In the genomic region with DNA sequence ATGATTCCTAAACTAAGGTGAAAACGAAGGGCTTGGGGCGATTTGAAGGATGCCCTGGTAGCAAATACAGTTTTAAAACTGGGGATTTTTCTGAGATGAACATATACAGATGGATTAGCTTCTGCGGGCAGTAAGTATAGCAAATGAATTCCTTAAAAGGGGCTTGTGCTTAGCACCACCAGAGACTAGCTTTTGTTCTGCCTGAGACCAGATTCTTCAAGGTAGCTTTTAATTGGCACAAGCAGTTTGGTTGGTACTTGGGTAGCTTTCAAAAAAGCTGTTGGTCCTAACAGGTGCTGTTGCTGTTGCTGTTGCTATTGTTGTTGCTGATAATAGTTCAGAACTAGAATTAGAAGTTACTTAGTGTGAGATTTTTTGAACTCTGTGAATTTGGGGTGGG, we compare ENCODE assay signal across 13 mouse cellular contexts.
A peak's percentile ranks its signal among the peaks of the same experiment; 100 is the strongest.
DNase-seq lines count a peak whose midpoint lies in the region; ATAC-seq lines count a peak whose summit lies in the region.
"Had no signal": no experiment of that assay in that cellular context is flagged by ENCODE, and none has a peak within 500 bp of the region (broad histone marks: within the 10 kb centered on the region; RNA-seq: fewer than 3 reads in every experiment).

No protein-coding gene starts in this region.

- no peak for DNase-seq in forebrain, embryonic 11.5 days (ENCODE audit: low spot score)
- no peak for DNase-seq in forebrain, embryonic 10.5 days (ENCODE audit: extremely low spot score, low spot score)
- DNase-seq in midbrain, embryonic 11.5 days (ENCODE audit: low spot score, missing footprints) = no peak
- no peak for DNase-seq in Muller cell, postnatal 12 days (ENCODE audit: inconsistent ontology term)
- DNase-seq: heart, postnatal 10 days; kidney, adult 8-10 months; retina, postnatal 1 day had no signal

- H3K27ac ChIP-seq in forebrain, embryonic 11.5 days (ENCODE audit: low read depth, low read length) = peak overlapping the region; percentile 21; the same call in 1 of the 2 replicates
- H3K27ac ChIP-seq in forebrain, embryonic 10.5 days = no peak overlapping the region
- H3K27ac ChIP-seq in hindbrain, embryonic 15.5 days (replicated peaks) = peak overlapping the region; percentile 60
- H3K27ac ChIP-seq in hindbrain, embryonic 12.5 days = no peak overlapping the region
- 0 out of 2 replicates have a peak overlapping the region, but pooled peaks have one; percentile 30 for H3K27ac ChIP-seq in midbrain, embryonic 13.5 days
- no peak overlapping the region for H3K27ac ChIP-seq in midbrain, embryonic 11.5 days (ENCODE audit: low read depth, low read length)
- peak overlapping the region; percentile 64 for H3K27ac ChIP-seq in stomach, embryonic 15.5 days
- H3K27ac ChIP-seq: embryonic facial prominence, embryonic 13.5 days; liver, embryonic 14.5 days had no signal

- H3K36me3 ChIP-seq in forebrain, embryonic 11.5 days (ENCODE audit: control insufficient read depth, insufficient read depth, low read length) = no peaks in the 10 kb centered on the region
- H3K36me3 ChIP-seq in forebrain, embryonic 10.5 days (replicated peaks) = no peaks in the 10 kb centered on the region
- H3K36me3 ChIP-seq in hindbrain, embryonic 15.5 days = no peaks in the 10 kb centered on the region
- H3K36me3 ChIP-seq in hindbrain, embryonic 12.5 days = no peaks in the 10 kb centered on the region
- no peaks in the 10 kb centered on the region for H3K36me3 ChIP-seq in midbrain, embryonic 13.5 days
- no peaks in the 10 kb centered on the region for H3K36me3 ChIP-seq in midbrain, embryonic 11.5 days (ENCODE audit: control insufficient read depth, insufficient read depth, low read length)
- no peaks in the 10 kb centered on the region for H3K36me3 ChIP-seq in stomach, embryonic 15.5 days
- H3K36me3 ChIP-seq: embryonic facial prominence, embryonic 13.5 days had no signal

- H3K9me3 ChIP-seq in forebrain, embryonic 11.5 days (ENCODE audit: control insufficient read depth, low read length) = no peaks in the 10 kb centered on the region
- H3K9me3 ChIP-seq in forebrain, embryonic 10.5 days = no peaks in the 10 kb centered on the region
- H3K9me3 ChIP-seq in hindbrain, embryonic 15.5 days = no peaks in the 10 kb centered on the region
- H3K9me3 ChIP-seq in hindbrain, embryonic 12.5 days (replicated peaks) = no peaks in the 10 kb centered on the region
- no peaks in the 10 kb centered on the region for H3K9me3 ChIP-seq in midbrain, embryonic 13.5 days
- H3K9me3 ChIP-seq in midbrain, embryonic 11.5 days (ENCODE audit: control insufficient read depth, low read length) = no peaks in the 10 kb centered on the region
- H3K9me3 ChIP-seq in stomach, embryonic 15.5 days = no peaks in the 10 kb centered on the region
- H3K9me3 ChIP-seq: embryonic facial prominence, embryonic 13.5 days had no signal

- no peaks in the 10 kb centered on the region for H3K27me3 ChIP-seq in forebrain, embryonic 11.5 days (ENCODE audit: control insufficient read depth, insufficient read depth, low read length)
- no peaks in the 10 kb centered on the region for H3K27me3 ChIP-seq in forebrain, embryonic 10.5 days (ENCODE audit: poor library complexity, severe bottlenecking)
- H3K27me3 ChIP-seq in hindbrain, embryonic 15.5 days = no peaks in the 10 kb centered on the region
- H3K27me3 ChIP-seq in hindbrain, embryonic 12.5 days = no peaks in the 10 kb centered on the region
- no peaks in the 10 kb centered on the region for H3K27me3 ChIP-seq in midbrain, embryonic 13.5 days
- no peaks in the 10 kb centered on the region for H3K27me3 ChIP-seq in midbrain, embryonic 11.5 days (ENCODE audit: control insufficient read depth, insufficient read depth, low read length)
- H3K27me3 ChIP-seq in stomach, embryonic 15.5 days (replicated peaks) = no peaks in the 10 kb centered on the region
- H3K27me3 ChIP-seq: embryonic facial prominence, embryonic 13.5 days had no signal

- H3K4me2 ChIP-seq in forebrain, embryonic 11.5 days (ENCODE audit: low read depth, low read length, severe bottlenecking) = no peak overlapping the region
- no peak overlapping the region for H3K4me2 ChIP-seq in hindbrain, embryonic 15.5 days
- no peak overlapping the region for H3K4me2 ChIP-seq in hindbrain, embryonic 12.5 days (replicated peaks)
- no peak overlapping the region for H3K4me2 ChIP-seq in midbrain, embryonic 13.5 days (replicated peaks)
- no peak overlapping the region for H3K4me2 ChIP-seq in midbrain, embryonic 11.5 days
- H3K4me2 ChIP-seq in stomach, embryonic 15.5 days = no peak overlapping the region
- H3K4me2 ChIP-seq: embryonic facial prominence, embryonic 13.5 days had no signal

- WGBS in forebrain, embryonic 11.5 days = 63% methylated on average over 3 of the region's 3 CpGs
- WGBS in forebrain, embryonic 10.5 days = 75% methylated on average over 3 of the region's 3 CpGs
- 76% methylated on average over 3 of the region's 3 CpGs for WGBS in hindbrain, embryonic 15.5 days
- WGBS in hindbrain, embryonic 12.5 days = 87% methylated on average over 3 of the region's 3 CpGs
- 68% methylated on average over 3 of the region's 3 CpGs for WGBS in midbrain, embryonic 13.5 days
- 79% methylated on average over 3 of the region's 3 CpGs for WGBS in midbrain, embryonic 11.5 days
- WGBS in stomach, embryonic 15.5 days = 56% methylated on average over 3 of the region's 3 CpGs

- no peak overlapping the region for H3K4me3 ChIP-seq in forebrain, embryonic 11.5 days (ENCODE audit: low read depth, low read length)
- no peak overlapping the region for H3K4me3 ChIP-seq in forebrain, embryonic 10.5 days
- H3K4me3 ChIP-seq in hindbrain, embryonic 15.5 days = no peak overlapping the region
- no peak overlapping the region for H3K4me3 ChIP-seq in hindbrain, embryonic 12.5 days
- H3K4me3 ChIP-seq in midbrain, embryonic 13.5 days (replicated peaks) = no peak overlapping the region
- no peak overlapping the region for H3K4me3 ChIP-seq in midbrain, embryonic 11.5 days (ENCODE audit: low read depth, low read length)
- H3K4me3 ChIP-seq in stomach, embryonic 15.5 days (replicated peaks) = no peak overlapping the region
- H3K4me3 ChIP-seq: embryonic facial prominence, embryonic 13.5 days had no signal

- no peak; the same call in 1 of the 2 replicates for ATAC-seq in forebrain, embryonic 11.5 days (replicated peaks; ENCODE audit: low FRiP score)
- ATAC-seq in hindbrain, embryonic 15.5 days (ENCODE audit: low FRiP score, low read depth) = no peak
- no peak for ATAC-seq in hindbrain, embryonic 12.5 days (ENCODE audit: low FRiP score)
- ATAC-seq in midbrain, embryonic 13.5 days = no peak
- ATAC-seq in midbrain, embryonic 11.5 days (ENCODE audit: low FRiP score) = no peak
- ATAC-seq in stomach, embryonic 15.5 days (ENCODE audit: insufficient read depth, low FRiP score, low read depth) = no peak

- no peak overlapping the region for H3K9ac ChIP-seq in forebrain, embryonic 11.5 days (ENCODE audit: low read length)
- no peak overlapping the region for H3K9ac ChIP-seq in hindbrain, embryonic 15.5 days
- no peak overlapping the region for H3K9ac ChIP-seq in hindbrain, embryonic 12.5 days
- H3K9ac ChIP-seq in midbrain, embryonic 13.5 days (replicated peaks) = no peak overlapping the region
- no peak overlapping the region for H3K9ac ChIP-seq in midbrain, embryonic 11.5 days (ENCODE audit: low read length)
- no peak overlapping the region for H3K9ac ChIP-seq in stomach, embryonic 15.5 days
- H3K9ac ChIP-seq: embryonic facial prominence, embryonic 13.5 days; liver, embryonic 14.5 days had no signal

- H3K4me1 ChIP-seq in forebrain, embryonic 11.5 days (replicated peaks; ENCODE audit: control insufficient read depth, insufficient read depth, low read length) = peaks cover 13% of the 10 kb centered on the region; the same call in 1 of the 2 replicates
- H3K4me1 ChIP-seq in forebrain, embryonic 10.5 days = peaks cover 44% of the 10 kb centered on the region
- peaks cover 50% of the 10 kb centered on the region for H3K4me1 ChIP-seq in hindbrain, embryonic 15.5 days (replicated peaks)
- peaks cover 31% of the 10 kb centered on the region for H3K4me1 ChIP-seq in hindbrain, embryonic 12.5 days
- peaks cover 36% of the 10 kb centered on the region for H3K4me1 ChIP-seq in midbrain, embryonic 13.5 days (replicated peaks)
- no peaks in the 10 kb centered on the region for H3K4me1 ChIP-seq in midbrain, embryonic 11.5 days (ENCODE audit: control insufficient read depth, insufficient read depth, low read length)
- H3K4me1 ChIP-seq in stomach, embryonic 15.5 days = peaks cover 23% of the 10 kb centered on the region

Comparison
In these comparisons a context has a peak if more than half of its experiments do, and no peak if none do; other contexts are left out.
1. H3K27ac ChIP-seq: peak in forebrain, embryonic 11.5 days (single experiment), hindbrain, embryonic 15.5 days (single experiment), midbrain, embryonic 13.5 days (single experiment) and stomach, embryonic 15.5 days (single experiment); none in forebrain, embryonic 10.5 days (single experiment), hindbrain, embryonic 12.5 days (single experiment) and midbrain, embryonic 11.5 days (single experiment).